Mouse (Mus musculus): ENCODE data around the gene Hspa12b.
"Not testable (repeated sequence)": the region's sequence is repeated elsewhere in the genome, so short reads cannot be mapped to it uniquely, and the experiment has no call there.

Hspa12b gene

GRCm38 (mm10) chr2:131127161-131127730 lies at the start of gene Hspa12b:
Gene Hspa12b (plus strand): TSS chr2:131127280.
- DNase-seq = no peak

GRCm38 (mm10) chr2:131080507-131080906 lies 46.6 kb upstream of the Hspa12b start:
- DNase-seq = no peak

- DNase-seq = no peak
Observed at GRCm38 (mm10) chr2:131084206-131084605, 42.9 kb upstream of the Hspa12b start.

DNA sequence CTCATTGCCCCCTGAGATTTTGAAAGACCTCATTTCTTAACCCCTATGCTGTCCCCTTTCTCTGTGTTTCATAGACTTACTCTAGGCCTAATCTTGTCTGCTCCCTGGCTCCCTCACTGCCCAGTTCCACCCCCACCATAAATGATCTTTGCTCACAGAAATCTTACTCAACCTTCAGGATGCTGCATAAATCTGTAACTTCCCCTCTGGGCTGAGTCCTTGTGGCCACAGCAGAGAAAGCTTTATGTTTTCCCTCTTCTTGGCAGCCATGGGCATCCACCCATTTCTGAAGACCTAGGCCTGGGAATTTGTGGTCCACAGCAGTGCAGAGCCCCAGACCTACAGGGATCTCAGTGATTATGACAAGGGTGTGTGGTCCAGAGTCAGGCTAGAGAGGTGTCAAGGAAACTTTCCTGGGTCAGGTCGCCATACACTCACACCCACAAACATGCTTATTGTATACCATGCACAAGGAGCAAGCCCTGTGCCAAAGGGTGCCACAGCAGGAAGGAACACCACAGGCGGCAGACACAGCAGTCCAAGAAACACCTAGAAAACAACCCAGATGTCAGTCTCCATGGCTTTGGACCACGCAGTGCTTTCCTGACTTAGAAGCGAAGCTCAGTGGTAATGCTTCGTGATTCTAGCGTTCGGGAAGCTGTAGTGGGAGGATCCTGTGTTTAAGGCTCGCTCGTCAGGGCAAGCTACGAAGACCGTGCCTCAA lies 40.3 kb upstream of the Hspa12b start, which contains the start of gene Siglec1:
TSS of gene Siglec1 (minus strand) at position 99 of the 724 bp plus-strand sequence.
- DNase-seq = no peak

- no peak for DNase-seq
Observed at GRCm38 (mm10) chr2:131088581-131088980, 38.5 kb upstream of the Hspa12b start.

DNA sequence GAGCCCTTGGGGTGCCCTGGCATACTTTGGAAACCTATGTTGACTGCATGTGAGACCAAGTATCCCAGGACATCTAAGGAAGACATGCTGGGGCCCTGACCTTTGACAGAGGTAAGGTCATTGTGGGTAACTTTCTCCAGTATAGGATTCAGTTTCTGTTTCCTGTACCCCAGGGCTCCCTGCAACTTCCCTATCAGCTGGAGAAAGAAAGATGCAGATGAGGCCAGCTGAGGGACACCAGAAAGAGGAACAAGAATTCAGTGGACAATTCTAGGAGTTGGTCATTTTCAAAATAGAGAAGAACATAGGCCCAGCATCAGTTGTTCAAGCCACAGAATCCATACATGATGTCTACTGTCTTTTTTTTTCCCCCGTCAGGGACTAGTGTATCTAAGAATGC lies 37.4 kb upstream of the Hspa12b start:
- no peak for DNase-seq

- DNase-seq = peak; percentile 64
Observed at GRCm38 (mm10) chr2:131090852-131091251, 36.2 kb upstream of the Hspa12b start.

DNA sequence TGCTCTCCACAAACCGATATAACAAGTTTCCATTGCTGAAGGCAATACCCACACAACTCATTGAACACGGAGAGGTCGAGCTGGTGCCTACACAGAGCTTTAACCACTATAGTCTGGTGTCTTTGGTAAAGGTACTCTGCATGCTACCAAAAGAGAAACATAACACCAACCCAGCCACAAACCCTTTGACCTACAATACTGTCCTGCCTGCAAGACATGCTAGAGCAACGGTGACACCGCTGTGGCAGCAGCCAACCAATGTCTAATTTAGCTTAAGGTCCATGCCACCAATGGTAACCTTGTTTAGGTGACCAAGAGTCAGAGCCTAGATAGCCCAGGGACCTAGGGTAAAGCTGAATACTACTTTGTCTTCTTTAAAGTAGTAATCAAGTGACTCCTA lies 33.5 kb upstream of the Hspa12b start:
- DNase-seq = no peak

DNA sequence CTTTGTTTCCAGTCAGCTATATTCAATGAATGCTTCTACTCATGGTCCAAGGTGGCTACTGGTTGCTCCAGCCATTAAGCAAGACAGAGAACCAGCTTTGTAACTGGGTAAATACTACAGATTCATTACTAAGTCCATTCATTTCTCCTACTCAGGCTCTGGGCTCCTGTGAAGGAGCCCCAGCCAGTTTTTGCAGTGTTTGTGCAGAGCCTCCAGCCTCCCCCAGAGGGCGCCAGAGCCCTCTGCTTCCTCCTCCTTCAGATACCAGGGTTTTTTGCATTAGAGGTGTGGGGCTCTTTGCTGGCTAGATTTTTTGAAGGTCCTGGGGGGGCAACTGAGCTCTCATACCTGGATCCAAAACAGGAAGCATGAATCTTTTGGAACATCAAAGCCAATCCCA lies 32.3 kb upstream of the Hspa12b start:
- peak; percentile 74 for DNase-seq

GRCm38 (mm10) chr2:131096101-131096795 lies 30.8 kb upstream of the Hspa12b start:
- no peak for DNase-seq

DNA sequence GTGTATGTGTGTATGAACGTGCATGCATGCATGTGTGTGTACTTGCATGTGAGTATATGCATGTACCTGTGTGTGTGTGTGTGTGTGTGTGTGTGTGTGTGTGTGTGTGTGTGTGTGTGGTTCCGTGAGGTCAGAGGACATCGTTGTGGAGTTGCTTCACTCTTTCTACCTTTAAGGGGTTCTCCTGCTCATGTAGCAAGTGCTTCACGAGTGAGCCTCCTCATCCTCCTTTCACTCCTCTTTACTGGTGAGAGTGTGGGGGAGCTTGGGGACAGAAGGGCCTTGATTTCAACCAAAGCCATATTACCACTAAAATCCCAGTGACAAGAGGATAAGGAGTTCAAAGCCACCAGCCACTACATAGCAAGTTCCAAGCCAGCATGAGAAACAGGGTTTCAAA lies 30.0 kb upstream of the Hspa12b start:
- no peak for DNase-seq

- DNase-seq = no peak
Observed at GRCm38 (mm10) chr2:131101530-131101929, 25.6 kb upstream of the Hspa12b start.

GRCm38 (mm10) chr2:131104021-131104420 lies 23.1 kb upstream of the Hspa12b start:
- no peak for DNase-seq

DNA sequence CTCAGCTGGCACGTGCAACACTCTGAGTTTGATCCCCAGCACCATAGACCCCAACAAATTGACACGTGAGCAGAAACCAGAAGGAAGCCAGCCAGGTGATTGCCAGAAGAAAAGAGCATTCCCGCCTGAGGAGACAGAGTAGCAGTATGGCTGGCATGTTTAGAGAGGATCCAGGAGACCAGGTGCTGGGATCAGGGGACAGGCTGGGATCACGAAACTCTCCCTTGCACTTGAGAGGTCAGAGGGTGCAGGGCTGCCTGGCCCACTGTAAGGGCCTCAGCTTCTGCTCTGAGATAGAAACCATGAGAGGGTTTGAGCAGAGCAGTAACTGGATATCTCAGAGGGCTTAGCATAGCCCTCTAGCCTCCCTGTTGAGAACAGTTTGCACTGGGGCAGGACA lies 22.0 kb upstream of the Hspa12b start:
- not testable (repeated sequence) for DNase-seq

- DNase-seq = no peak
Observed at GRCm38 (mm10) chr2:131105989-131106388, 21.1 kb upstream of the Hspa12b start.

- DNase-seq = no peak
Observed at GRCm38 (mm10) chr2:131118968-131119574, 8.0 kb upstream of the Hspa12b start.

DNA sequence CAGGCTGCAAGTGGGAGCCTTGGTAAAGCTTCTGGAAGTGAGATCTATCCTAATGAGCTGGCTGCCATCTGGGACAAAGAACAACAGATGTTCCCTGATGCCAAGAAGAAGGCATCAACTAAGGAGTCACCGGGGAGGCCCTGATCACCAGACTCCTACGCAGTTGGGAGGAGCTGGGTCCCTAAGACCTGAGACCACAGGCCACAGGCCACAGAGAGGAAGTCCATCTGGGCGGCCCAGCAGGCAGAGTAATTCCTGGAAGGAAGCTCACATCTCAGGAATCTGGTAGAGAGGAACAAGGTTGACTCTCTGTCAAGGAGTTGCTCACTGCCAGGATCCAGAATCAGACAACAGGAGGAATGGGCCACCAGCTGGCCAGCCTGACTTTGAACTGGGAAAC lies 2.9 kb upstream of the Hspa12b start:
- DNase-seq = peak; percentile 54

DNA sequence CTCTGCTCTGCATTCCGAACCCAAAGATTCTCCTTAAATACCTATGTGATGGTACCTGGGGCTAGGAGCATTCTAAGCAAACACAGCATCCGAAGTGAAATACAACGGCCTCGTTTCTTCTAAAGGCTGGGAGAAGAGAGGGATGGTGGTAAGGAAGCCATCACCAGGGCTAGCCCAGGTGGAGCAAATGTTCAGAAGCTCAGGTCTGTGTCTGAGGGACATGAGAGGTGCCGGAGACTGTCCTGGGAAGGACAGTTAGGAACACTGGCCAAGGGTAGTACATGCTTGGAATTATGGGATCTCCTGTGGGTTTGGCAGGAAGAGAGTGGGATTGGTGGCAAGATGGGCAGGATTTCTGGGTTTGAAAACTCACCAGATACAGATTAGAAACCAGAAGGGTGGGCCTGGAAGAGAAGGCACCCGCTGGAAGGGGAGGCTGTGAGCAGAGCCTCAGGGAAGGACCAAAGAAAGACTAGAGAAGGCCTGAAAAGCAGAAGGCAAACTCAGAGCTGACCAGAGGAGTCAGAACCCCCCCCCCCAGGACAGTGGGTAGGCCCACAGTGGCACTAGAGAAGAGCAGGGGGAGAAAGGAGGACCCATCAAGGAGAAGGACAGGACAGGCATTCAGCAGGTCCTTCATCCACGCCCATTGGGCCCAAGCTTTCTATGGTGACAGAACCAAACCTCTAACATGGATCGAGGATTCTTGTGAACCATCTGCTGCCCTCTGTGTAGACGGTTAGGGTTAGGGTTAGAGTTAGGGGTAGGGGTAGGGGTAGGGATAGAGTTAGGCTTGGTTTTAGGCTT lies 1.7 kb upstream of the Hspa12b start:
- no peak for DNase-seq

DNA sequence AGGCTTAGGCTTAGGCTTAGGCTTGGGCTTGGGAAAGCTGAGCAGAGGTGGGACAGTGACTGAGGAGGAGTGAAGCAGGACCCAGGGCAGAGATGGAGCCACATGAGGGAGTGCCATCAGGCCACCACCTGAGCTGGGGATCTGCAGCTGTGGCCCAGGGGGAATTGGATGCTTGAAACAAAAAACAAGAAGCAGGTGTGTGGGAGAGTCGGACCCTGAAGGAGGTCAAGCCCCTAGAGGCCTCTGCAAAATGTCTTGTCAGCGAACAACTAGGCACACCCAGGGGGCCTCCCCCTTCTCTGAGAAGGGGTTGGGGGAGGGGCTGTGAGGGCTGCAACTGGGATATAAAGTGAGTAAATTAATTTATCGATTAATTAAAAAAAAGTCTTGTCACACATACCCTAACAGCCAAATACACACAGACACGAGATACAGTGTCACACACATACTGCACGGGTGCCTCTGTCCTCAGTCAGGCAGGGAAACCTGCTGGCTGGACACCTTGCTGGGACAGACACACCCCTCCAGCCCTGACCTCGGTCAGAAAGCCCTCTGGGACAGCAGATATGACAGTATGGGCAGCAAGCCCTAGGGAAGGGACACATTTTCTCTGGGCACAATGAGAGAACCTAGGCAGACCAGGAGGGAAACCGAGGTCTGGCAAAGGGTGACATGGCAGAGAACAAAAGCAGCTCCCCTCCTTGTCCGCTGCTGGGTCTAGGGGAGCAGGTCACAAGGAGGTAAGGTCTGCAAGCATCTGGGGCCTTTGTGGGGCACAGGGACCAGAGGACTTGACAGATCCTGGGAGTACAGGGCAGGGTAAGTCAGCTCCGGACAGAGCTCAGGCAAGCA lies 890 bp upstream of the Hspa12b start:
- DNase-seq = no peak

DNA sequence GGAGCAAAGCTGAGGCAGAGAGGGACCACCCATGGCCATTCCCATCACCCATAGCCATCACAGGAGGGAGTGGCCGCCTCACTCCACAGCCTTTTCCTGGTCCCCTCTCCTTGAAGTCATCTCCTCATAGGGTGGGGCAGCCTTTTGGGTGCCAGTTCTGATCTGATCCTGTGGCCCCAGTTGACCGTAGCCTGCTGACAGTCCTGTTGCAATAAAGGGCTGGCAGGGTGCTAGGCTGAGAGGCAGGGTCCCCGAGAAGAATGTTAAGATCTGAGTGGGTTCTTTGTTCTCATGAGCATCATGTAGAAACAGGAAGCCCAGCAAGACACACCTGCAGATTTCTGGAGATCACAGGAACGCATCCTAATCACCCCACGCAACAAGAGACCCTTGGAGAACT lies 1.1 kb downstream of the Hspa12b start:
- DNase-seq = no peak

- no peak for DNase-seq
Observed at GRCm38 (mm10) chr2:131128636-131129157, 1.6 kb downstream of the Hspa12b start.

GRCm38 (mm10) chr2:131129836-131130235 lies 2.8 kb downstream of the Hspa12b start:
- no peak for DNase-seq

Data from layer of hippocampus, adult 9-11 months (tissue).